Mouse (Mus musculus) liver, adult 2 months (tissue): ENCODE results near the gene Lmo7. TPM values are rescaled to one million over a fixed set of nuclear protein-coding genes. Genes with fewer than 3 reads are reported as not detected.

Source experiments
- DNase-seq: peaks from one replicate; pipeline ENCODE4 v3.0.0-alpha.2; 2011; ENCODE audit warnings: low read depth, low spot score; ENCODE audit errors: extremely low read depth
- H3K27ac ChIP-seq: fragments of 200-500 bp; replicated peaks from 2 replicates; pipeline ENCODE4 v1.5.1; 2012; ENCODE audit warnings: low read depth, mild to moderate bottlenecking, control low read depth, inconsistent platforms, low read length; ENCODE audit not compliant: insufficient read depth
- H3K27me3 ChIP-seq: fragments of 200-500 bp; 2 replicates; pipeline ENCODE4 v1.6.1; 2012; ENCODE audit warnings: mild to moderate bottlenecking, moderate library complexity, low read length, inconsistent platforms; ENCODE audit not compliant: control insufficient read depth, insufficient read depth
- H3K36me3 ChIP-seq: fragments of 200-500 bp; 2 replicates; pipeline ENCODE4 v1.6.1; 2012; ENCODE audit warnings: low read length, inconsistent platforms; ENCODE audit not compliant: control insufficient read depth, insufficient read depth
- H3K4me1 ChIP-seq: fragments of 200-500 bp; 2 replicates; pipeline ENCODE4 v1.6.1; 2011; ENCODE audit warnings: low read length; ENCODE audit not compliant: control insufficient read depth, insufficient read depth
- H3K4me3 ChIP-seq: fragments of 200-500 bp; 2 replicates; pipeline ENCODE4 v1.5.1; 2011; ENCODE audit warnings: low read depth, mild to moderate bottlenecking, control low read depth, low read length, moderate library complexity; ENCODE audit not compliant: insufficient read depth
- H3K79me2 ChIP-seq: fragments of 200-500 bp; 2 replicates; pipeline ENCODE4 v1.6.1; 2012; ENCODE audit warnings: inconsistent platforms, mild to moderate bottlenecking, low read length, moderate library complexity; ENCODE audit not compliant: control insufficient read depth, insufficient read depth
- H3K9ac ChIP-seq: fragments of 200-500 bp; 2 replicates; pipeline ENCODE4 v1.6.1; 2012; ENCODE audit warnings: low read depth, mild to moderate bottlenecking, control low read depth, inconsistent platforms, low read length
- CTCF ChIP-seq: fragments of 200-500 bp; IDR thresholded peaks from 2 replicates; pipeline ENCODE4 v1.5.1; 2011; ENCODE audit warnings: low read depth, low read length, control low read depth
- POLR2A ChIP-seq: fragments of 200-500 bp; IDR thresholded peaks from 2 replicates; pipeline ENCODE4 v1.6.1; 2011; ENCODE audit warnings: low read length, control low read depth; ENCODE audit not compliant: insufficient read depth; ENCODE audit errors: extremely low read depth
- WGBS: fragments of 180-500 bp; shearing (Covaris S2); methylation state at CpG from one replicate; pipeline ENCODE4 v1.1.7; 2018; 5-methylcytosine and 5-hydroxymethylcytosine counted together
- polyA plus RNA-seq: library from polyadenylated mRNA; depleted of rRNA; stranded (reverse); fragments of >200 nt; gene quantifications from 2 replicates; pipeline ENCODE4 v1.2.3, GENCODE M21; 2012
- total RNA-seq: library from RNA; depleted of rRNA; stranded (reverse); fragments of >200 nt; gene quantifications from 2 replicates; pipeline ENCODE4 v1.2.3, GENCODE M21; 2014

Gene Lmo7
- total and polyA plus RNA-seq, 2 experiments = 7.1 to 30.0 TPM

GRCm38 (mm10) chr14:101891903-101892448, 162.2 kb downstream of the Lmo7 start:
- H3K27ac ChIP-seq = no peak overlapping the region
- no peak for DNase-seq
- no peaks in the 10 kb centered on the region; the same call in 1 of the 2 replicates for H3K36me3 ChIP-seq
- H3K27me3 ChIP-seq = no peaks in the 10 kb centered on the region
- H3K79me2 ChIP-seq = no peaks in the 10 kb centered on the region
- TF ChIP-seq CTCF (no peak), POLR2A (no peak)
- 80% methylated on average over 10 of the region's 10 CpGs for WGBS
- no peaks in the 10 kb centered on the region for H3K4me1 ChIP-seq
- H3K9ac ChIP-seq = no peak overlapping the region
- H3K4me3 ChIP-seq = no peak overlapping the region

- Histone ChIP-seq H3K36me3 (peaks cover under 1% of the 10 kb centered on the region; the same call in 1 of the 2 replicates), H3K4me1 (no peaks in the 10 kb centered on the region), H3K79me2 (no peaks in the 10 kb centered on the region), H3K9ac (no peak overlapping the region), H3K27me3 (no peaks in the 10 kb centered on the region), H3K4me3 (no peak overlapping the region), H3K27ac (no peak overlapping the region)
- no peak for DNase-seq
- TF ChIP-seq CTCF = no peak
- TF ChIP-seq POLR2A = no peak
- 89% methylated on average over 8 of the region's 8 CpGs for WGBS
Measured at GRCm38 (mm10) chr14:101892496-101892895, 162.7 kb downstream of the Lmo7 start.

GRCm38 (mm10) chr14:101893215-101893614, 163.5 kb downstream of the Lmo7 start:
- no peak overlapping the region for H3K4me3 ChIP-seq
- WGBS = 91% methylated on average over 6 of the region's 6 CpGs
- no peaks in the 10 kb centered on the region for H3K4me1 ChIP-seq
- H3K9ac ChIP-seq = no peak overlapping the region
- no peak for TF ChIP-seq POLR2A
- TF ChIP-seq CTCF = no peak
- peaks cover 6% of the 10 kb centered on the region for H3K36me3 ChIP-seq
- H3K27me3 ChIP-seq = no peaks in the 10 kb centered on the region
- H3K27ac ChIP-seq = no peak overlapping the region
- no peaks in the 10 kb centered on the region for H3K79me2 ChIP-seq
- no peak for DNase-seq

- H3K36me3 ChIP-seq = peaks cover 30% of the 10 kb centered on the region
- TF ChIP-seq POLR2A = no peak
- TF ChIP-seq CTCF = no peak
- WGBS = 92% methylated on average over 6 of the region's 6 CpGs
Measured at GRCm38 (mm10) chr14:101898250-101898649, 168.5 kb downstream of the Lmo7 start.

GRCm38 (mm10) chr14:101901496-101901895, 171.7 kb downstream of the Lmo7 start:
- no peak overlapping the region for H3K4me3 ChIP-seq
- no peaks in the 10 kb centered on the region for H3K79me2 ChIP-seq
- H3K27me3 ChIP-seq = no peaks in the 10 kb centered on the region
- no peak overlapping the region for H3K9ac ChIP-seq
- H3K36me3 ChIP-seq = peaks cover 30% of the 10 kb centered on the region
- no peak for DNase-seq
- no peaks in the 10 kb centered on the region for H3K4me1 ChIP-seq
- WGBS = 86% methylated on average over 7 of the region's 7 CpGs
- H3K27ac ChIP-seq = no peak overlapping the region
- TF ChIP-seq CTCF (no peak), POLR2A (no peak)

More at GRCm38 (mm10) chr14:101898250-101898649, 168.5 kb downstream of the Lmo7 start:
- Histone ChIP-seq H3K27me3 (no peaks in the 10 kb centered on the region), H3K4me1 (no peaks in the 10 kb centered on the region), H3K4me3 (no peak overlapping the region), H3K79me2 (no peaks in the 10 kb centered on the region), H3K27ac (no peak overlapping the region), H3K9ac (no peak overlapping the region)
- DNase-seq = no peak

- TF ChIP-seq CTCF = no peak
- TF ChIP-seq POLR2A = no peak
- Histone ChIP-seq H3K4me3 (no peak overlapping the region), H3K4me1 (no peaks in the 10 kb centered on the region), H3K27ac (no peak overlapping the region), H3K36me3 (peaks cover 30% of the 10 kb centered on the region), H3K79me2 (no peaks in the 10 kb centered on the region), H3K9ac (no peak overlapping the region), H3K27me3 (no peaks in the 10 kb centered on the region)
- no peak for DNase-seq
- 89% methylated on average over 7 of the region's 7 CpGs for WGBS
Measured at GRCm38 (mm10) chr14:101901976-101902375, 172.2 kb downstream of the Lmo7 start.
